Mouse (Mus musculus) c-Kit-positive CD71-positive TER-119-negative erythroid progenitor cells, embryonic 14.5 days (primary cell): ENCODE measurements at regions not wholly inside any gene's neighbourhood (a gene's known extent, or its start where the extent isn't known, plus 50 kb on each side); places are given as distances from the start of the nearest gene placed in this dataset.
A peak's percentile ranks its signal among the peaks of the same experiment; 100 is the strongest.

Experiments used
- DNase-seq: peaks from one replicate; pipeline ENCODE4 v3.0.0-alpha.2; 2013; ENCODE audit warnings: low read depth

GRCm38 (mm10) chr13:44509526-44510159 lies 219.6 kb upstream of the Jarid2 start:
- DNase-seq, result no peak

- no peak for DNase-seq
These were observed 215.6 kb upstream of the Jarid2 start for GRCm38 (mm10) chr13:44513378-44514285.

GRCm38 (mm10) chr13:44514636-44515158 lies 214.6 kb upstream of the Jarid2 start:
- DNase-seq, result no peak

- no peak for DNase-seq
These were observed 212.4 kb upstream of the Jarid2 start for GRCm38 (mm10) chr13:44516863-44517262.

- no peak for DNase-seq
These were observed 212.0 kb upstream of the Jarid2 start for GRCm38 (mm10) chr13:44517312-44517711.

GRCm38 (mm10) chr13:44518215-44518614 lies 211.1 kb upstream of the Jarid2 start:
- no peak for DNase-seq

GRCm38 (mm10) chr13:44523516-44523915 lies 205.8 kb upstream of the Jarid2 start:
- DNase-seq, result no peak

- peak; percentile 7 for DNase-seq
These were observed 198.3 kb upstream of the Jarid2 start for GRCm38 (mm10) chr13:44530867-44531564.

GRCm38 (mm10) chr13:44532631-44533180 lies 196.6 kb upstream of the Jarid2 start:
- no peak for DNase-seq

GRCm38 (mm10) chr13:44534575-44535080 lies 194.6 kb upstream of the Jarid2 start:
- no peak for DNase-seq

GRCm38 (mm10) chr13:44535441-44535840 lies 193.8 kb upstream of the Jarid2 start:
- no peak for DNase-seq

- no peak for DNase-seq
These were observed 191.0 kb upstream of the Jarid2 start for GRCm38 (mm10) chr13:44538238-44538637.

GRCm38 (mm10) chr13:44540401-44540800 lies 188.9 kb upstream of the Jarid2 start:
- no peak for DNase-seq

GRCm38 (mm10) chr13:44541243-44541653 lies 188.0 kb upstream of the Jarid2 start:
- DNase-seq, result no peak

GRCm38 (mm10) chr13:44544786-44545185 lies 184.5 kb upstream of the Jarid2 start:
- no peak for DNase-seq

- no peak for DNase-seq
These were observed 183.0 kb upstream of the Jarid2 start for GRCm38 (mm10) chr13:44546289-44546688.

- peak; percentile 14 for DNase-seq
These were observed 180.4 kb upstream of the Jarid2 start for GRCm38 (mm10) chr13:44548880-44549279.

GRCm38 (mm10) chr13:44553363-44553762 lies 175.9 kb upstream of the Jarid2 start:
- no peak for DNase-seq

GRCm38 (mm10) chr13:44554686-44555463 lies 174.4 kb upstream of the Jarid2 start:
- no peak for DNase-seq

GRCm38 (mm10) chr13:44555979-44556378 lies 173.3 kb upstream of the Jarid2 start:
- no peak for DNase-seq

- DNase-seq, result no peak
These were observed 171.2 kb upstream of the Jarid2 start for GRCm38 (mm10) chr13:44558051-44558450.
